Mouse (Mus musculus): Measurements from ENCODE around the gene Otop3. TPM values are rescaled to one million over a fixed set of nuclear protein-coding genes. Genes with fewer than 3 reads are reported as not detected.
A peak's percentile ranks its signal among the peaks of the same experiment; 100 is the strongest.

Gene Otop3
- polyA plus RNA-seq, 1 experiment from 2014 or later, result 0.80 TPM

GRCm38 (mm10) chr11:115345515-115345914, 11.0 kb downstream of the Otop3 start:
- H3K36me3 ChIP-seq (ENCODE audit: control insufficient read depth, insufficient read depth, low read length), result peaks cover 14% of the 10 kb centered on the region
- H3K4me1 ChIP-seq (ENCODE audit: control insufficient read depth, insufficient read depth, low read length), result no peaks in the 10 kb centered on the region
- no peak for ATAC-seq
- no peak overlapping the region for H3K27ac ChIP-seq (ENCODE audit: low read length)
- WGBS, result 54% methylated on average over 7 of the region's 7 CpGs
- H3K4me3 ChIP-seq (ENCODE audit: low read depth, low read length), result no peak overlapping the region
- no peaks in the 10 kb centered on the region for H3K9me3 ChIP-seq (replicated peaks; ENCODE audit: control insufficient read depth, low read length, poor library complexity, severe bottlenecking)
- H3K9ac ChIP-seq (ENCODE audit: low read depth, low read length), result no peak overlapping the region
- no peak overlapping the region for H3K4me2 ChIP-seq (ENCODE audit: low read length)
- H3K27me3 ChIP-seq (ENCODE audit: control insufficient read depth, insufficient read depth, low read depth, low read length), result peaks cover 5% of the 10 kb centered on the region; the same call in 1 of the 2 replicates

GRCm38 (mm10) chr11:115348681-115349248, 14.2 kb downstream of the Otop3 start:
- H3K4me2 ChIP-seq (ENCODE audit: low read length), result no peak overlapping the region
- peaks cover 5% of the 10 kb centered on the region; the same call in 1 of the 2 replicates for H3K27me3 ChIP-seq (ENCODE audit: control insufficient read depth, insufficient read depth, low read depth, low read length)
- H3K4me3 ChIP-seq (ENCODE audit: low read depth, low read length), result no peak overlapping the region
- WGBS, result 64% methylated on average over 17 of the region's 17 CpGs
- no peak overlapping the region for H3K27ac ChIP-seq (ENCODE audit: low read length)
- no peak for ATAC-seq
- H3K9me3 ChIP-seq (replicated peaks; ENCODE audit: control insufficient read depth, low read length, poor library complexity, severe bottlenecking), result no peaks in the 10 kb centered on the region
- H3K36me3 ChIP-seq (ENCODE audit: control insufficient read depth, insufficient read depth, low read length), result peaks cover 23% of the 10 kb centered on the region
- no peak overlapping the region for H3K9ac ChIP-seq (ENCODE audit: low read depth, low read length)
- no peaks in the 10 kb centered on the region for H3K4me1 ChIP-seq (ENCODE audit: control insufficient read depth, insufficient read depth, low read length)

- H3K4me2 ChIP-seq (ENCODE audit: low read length), result no peak overlapping the region
- H3K9ac ChIP-seq (ENCODE audit: low read depth, low read length), result no peak overlapping the region
- peaks cover 23% of the 10 kb centered on the region for H3K36me3 ChIP-seq (ENCODE audit: control insufficient read depth, insufficient read depth, low read length)
- WGBS, result 79% methylated on average over 4 of the region's 4 CpGs
- H3K27me3 ChIP-seq (ENCODE audit: control insufficient read depth, insufficient read depth, low read depth, low read length), result no peaks in the 10 kb centered on the region
- H3K9me3 ChIP-seq (replicated peaks; ENCODE audit: control insufficient read depth, low read length, poor library complexity, severe bottlenecking), result no peaks in the 10 kb centered on the region
- H3K27ac ChIP-seq (ENCODE audit: low read length), result no peak overlapping the region
- ATAC-seq, result no peak
- H3K4me3 ChIP-seq (ENCODE audit: low read depth, low read length), result no peak overlapping the region
- H3K4me1 ChIP-seq (ENCODE audit: control insufficient read depth, insufficient read depth, low read length), result no peaks in the 10 kb centered on the region
Observed at GRCm38 (mm10) chr11:115349976-115350375, 15.4 kb downstream of the Otop3 start.

GRCm38 (mm10) chr11:115353375-115353774, 18.8 kb downstream of the Otop3 start:
- Histone ChIP-seq H3K4me1 (ENCODE audit: control insufficient read depth, insufficient read depth, low read length) (no peaks in the 10 kb centered on the region), H3K9me3 (replicated peaks; ENCODE audit: control insufficient read depth, low read length, poor library complexity, severe bottlenecking) (no peaks in the 10 kb centered on the region), H3K36me3 (ENCODE audit: control insufficient read depth, insufficient read depth, low read length) (peaks cover 20% of the 10 kb centered on the region), H3K4me2 (ENCODE audit: low read length) (no peak overlapping the region), H3K9ac (ENCODE audit: low read depth, low read length) (no peak overlapping the region), H3K27ac (ENCODE audit: low read length) (no peak overlapping the region), H3K4me3 (ENCODE audit: low read depth, low read length) (no peak overlapping the region), H3K27me3 (ENCODE audit: control insufficient read depth, insufficient read depth, low read depth, low read length) (no peaks in the 10 kb centered on the region)
- WGBS, result 97% methylated on average over 5 of the region's 5 CpGs
- ATAC-seq, result no peak

- H3K27ac ChIP-seq (ENCODE audit: low read length), result no peak overlapping the region
- H3K27me3 ChIP-seq (ENCODE audit: control insufficient read depth, insufficient read depth, low read depth, low read length), result no peaks in the 10 kb centered on the region
- ATAC-seq, result peak; percentile 16; the same call in 1 of the 2 replicates
- no peak overlapping the region for H3K4me2 ChIP-seq (ENCODE audit: low read length)
- H3K9me3 ChIP-seq (replicated peaks; ENCODE audit: control insufficient read depth, low read length, poor library complexity, severe bottlenecking), result no peaks in the 10 kb centered on the region
- H3K36me3 ChIP-seq (ENCODE audit: control insufficient read depth, insufficient read depth, low read length), result peaks cover 14% of the 10 kb centered on the region; the same call in 1 of the 2 replicates
- H3K4me3 ChIP-seq (ENCODE audit: low read depth, low read length), result no peak overlapping the region
- WGBS, result 7% methylated on average over 8 of the region's 8 CpGs
- H3K9ac ChIP-seq (ENCODE audit: low read depth, low read length), result no peak overlapping the region
- H3K4me1 ChIP-seq (ENCODE audit: control insufficient read depth, insufficient read depth, low read length), result peaks cover 4% of the 10 kb centered on the region
Observed at GRCm38 (mm10) chr11:115354183-115354582, 19.7 kb downstream of the Otop3 start.

- ATAC-seq, result peak; percentile 41; the same call in 1 of the 2 replicates
- WGBS, result 23% methylated on average over 5 of the region's 5 CpGs
- Histone ChIP-seq H3K4me3 (ENCODE audit: low read depth, low read length) (no peak overlapping the region), H3K4me2 (ENCODE audit: low read length) (no peak overlapping the region), H3K9me3 (replicated peaks; ENCODE audit: control insufficient read depth, low read length, poor library complexity, severe bottlenecking) (no peaks in the 10 kb centered on the region), H3K9ac (ENCODE audit: low read depth, low read length) (peak overlapping the region; percentile 50), H3K27ac (ENCODE audit: low read length) (peak overlapping the region; percentile 39; the same call in 1 of the 2 replicates), H3K36me3 (ENCODE audit: control insufficient read depth, insufficient read depth, low read length) (no peaks in the 10 kb centered on the region; the same call in 1 of the 2 replicates), H3K27me3 (ENCODE audit: control insufficient read depth, insufficient read depth, low read depth, low read length) (no peaks in the 10 kb centered on the region), H3K4me1 (ENCODE audit: control insufficient read depth, insufficient read depth, low read length) (peaks cover 4% of the 10 kb centered on the region)
Observed at GRCm38 (mm10) chr11:115358468-115358867, 23.9 kb downstream of the Otop3 start.

- no peak overlapping the region for H3K4me2 ChIP-seq (ENCODE audit: low read length)
- H3K9me3 ChIP-seq (replicated peaks; ENCODE audit: control insufficient read depth, low read length, poor library complexity, severe bottlenecking), result no peaks in the 10 kb centered on the region
- no peaks in the 10 kb centered on the region for H3K27me3 ChIP-seq (ENCODE audit: control insufficient read depth, insufficient read depth, low read depth, low read length)
- peak overlapping the region; percentile 39; the same call in 1 of the 2 replicates for H3K27ac ChIP-seq (ENCODE audit: low read length)
- no peak for ATAC-seq
- H3K4me1 ChIP-seq (ENCODE audit: control insufficient read depth, insufficient read depth, low read length), result peaks cover 4% of the 10 kb centered on the region
- 37% methylated on average over 3 of the region's 3 CpGs for WGBS
- H3K36me3 ChIP-seq (ENCODE audit: control insufficient read depth, insufficient read depth, low read length), result no peaks in the 10 kb centered on the region; the same call in 1 of the 2 replicates
- no peak overlapping the region for H3K4me3 ChIP-seq (ENCODE audit: low read depth, low read length)
- no peak overlapping the region for H3K9ac ChIP-seq (ENCODE audit: low read depth, low read length)
Observed at GRCm38 (mm10) chr11:115359293-115359692, 24.8 kb downstream of the Otop3 start.

GRCm38 (mm10) chr11:115359726-115360125, 25.2 kb downstream of the Otop3 start:
- no peaks in the 10 kb centered on the region; the same call in 1 of the 2 replicates for H3K36me3 ChIP-seq (ENCODE audit: control insufficient read depth, insufficient read depth, low read length)
- peaks cover 4% of the 10 kb centered on the region for H3K4me1 ChIP-seq (ENCODE audit: control insufficient read depth, insufficient read depth, low read length)
- H3K4me2 ChIP-seq (ENCODE audit: low read length), result no peak overlapping the region
- no peak overlapping the region for H3K4me3 ChIP-seq (ENCODE audit: low read depth, low read length)
- 61% methylated on average over 6 of the region's 6 CpGs for WGBS
- H3K9ac ChIP-seq (ENCODE audit: low read depth, low read length), result no peak overlapping the region
- H3K9me3 ChIP-seq (replicated peaks; ENCODE audit: control insufficient read depth, low read length, poor library complexity, severe bottlenecking), result no peaks in the 10 kb centered on the region
- peak overlapping the region; percentile 29; the same call in 1 of the 2 replicates for H3K27ac ChIP-seq (ENCODE audit: low read length)
- ATAC-seq, result no peak
- no peaks in the 10 kb centered on the region for H3K27me3 ChIP-seq (ENCODE audit: control insufficient read depth, insufficient read depth, low read depth, low read length)

- no peak overlapping the region for H3K27ac ChIP-seq (ENCODE audit: low read length)
- peaks cover 11% of the 10 kb centered on the region for H3K4me1 ChIP-seq (ENCODE audit: control insufficient read depth, insufficient read depth, low read length)
- no peak overlapping the region for H3K4me2 ChIP-seq (ENCODE audit: low read length)
- no peak overlapping the region for H3K9ac ChIP-seq (ENCODE audit: low read depth, low read length)
- no peak overlapping the region for H3K4me3 ChIP-seq (ENCODE audit: low read depth, low read length)
- no peaks in the 10 kb centered on the region for H3K36me3 ChIP-seq (ENCODE audit: control insufficient read depth, insufficient read depth, low read length)
- no peaks in the 10 kb centered on the region for H3K27me3 ChIP-seq (ENCODE audit: control insufficient read depth, insufficient read depth, low read depth, low read length)
- 84% methylated on average over 3 of the region's 3 CpGs for WGBS
- H3K9me3 ChIP-seq (replicated peaks; ENCODE audit: control insufficient read depth, low read length, poor library complexity, severe bottlenecking), result no peaks in the 10 kb centered on the region
- no peak for ATAC-seq
Observed at GRCm38 (mm10) chr11:115364136-115364535, 29.6 kb downstream of the Otop3 start.
